Mouse (Mus musculus) gastrocnemius, adult 18-20 months (tissue): ENCODE data around the gene Gpc6. TPM values are rescaled to one million over a fixed set of nuclear protein-coding genes. Genes with fewer than 3 reads are reported as not detected.

Experiments
- DNase-seq: peaks from one replicate; pipeline ENCODE4 v3.0.0; 2021; ENCODE audit warnings: low spot score
- total RNA-seq, 2 experiments: library from RNA; stranded (reverse); gene quantifications; 2 replicates each; pipeline ENCODE4 v1.2.3; 2021

The Gpc6 gene
- total RNA-seq, 2 experiments from 2014 or later, result 1.5 to 2.6 TPM

GRCm38 (mm10) chr14:117689848-117690247 is 764.7 kb downstream of the Gpc6 start:
- no peak for DNase-seq

GRCm38 (mm10) chr14:117695565-117695964 is 770.5 kb downstream of the Gpc6 start:
- no peak for DNase-seq

GRCm38 (mm10) chr14:117700670-117701280 is 775.7 kb downstream of the Gpc6 start:
- DNase-seq, result no peak

- DNase-seq, result no peak
Measured at GRCm38 (mm10) chr14:117708817-117709216, 783.7 kb downstream of the Gpc6 start.

- no peak for DNase-seq
Measured at GRCm38 (mm10) chr14:117710463-117710911, 785.4 kb downstream of the Gpc6 start.

- peak; percentile 5 for DNase-seq
Measured at GRCm38 (mm10) chr14:117712311-117712710, 787.2 kb downstream of the Gpc6 start.

- DNase-seq, result no peak
Measured at GRCm38 (mm10) chr14:117714165-117714564, 789.0 kb downstream of the Gpc6 start.

- DNase-seq, result no peak
Measured at GRCm38 (mm10) chr14:117716305-117716704, 791.2 kb downstream of the Gpc6 start.

GRCm38 (mm10) chr14:117728741-117729140 is 803.6 kb downstream of the Gpc6 start:
- DNase-seq, result no peak

GRCm38 (mm10) chr14:117755231-117755630 is 830.1 kb downstream of the Gpc6 start:
- DNase-seq, result no peak

- no peak for DNase-seq
Measured at GRCm38 (mm10) chr14:117756505-117756904, 831.4 kb downstream of the Gpc6 start.

GRCm38 (mm10) chr14:117757790-117758358 is 832.8 kb downstream of the Gpc6 start:
- no peak for DNase-seq

GRCm38 (mm10) chr14:117760830-117761517 is 835.9 kb downstream of the Gpc6 start:
- DNase-seq, result no peak

GRCm38 (mm10) chr14:117762934-117763333 is 837.8 kb downstream of the Gpc6 start:
- no peak for DNase-seq

- DNase-seq, result no peak
Measured at GRCm38 (mm10) chr14:117767861-117768260, 842.7 kb downstream of the Gpc6 start.

- no peak for DNase-seq
Measured at GRCm38 (mm10) chr14:117768697-117769096, 843.6 kb downstream of the Gpc6 start.

- DNase-seq, result no peak
Measured at GRCm38 (mm10) chr14:117773373-117773772, 848.3 kb downstream of the Gpc6 start.

- DNase-seq, result no peak
Measured at GRCm38 (mm10) chr14:117777866-117778500, 852.9 kb downstream of the Gpc6 start.

- no peak for DNase-seq
Measured at GRCm38 (mm10) chr14:117778538-117779413, 853.7 kb downstream of the Gpc6 start.

- no peak for DNase-seq
Measured at GRCm38 (mm10) chr14:117781724-117782123, 856.6 kb downstream of the Gpc6 start.

GRCm38 (mm10) chr14:117783671-117784262 is 858.7 kb downstream of the Gpc6 start:
- no peak for DNase-seq
